Mouse (Mus musculus): ENCODE results near the gene Sgcb.

GRCm38 (mm10) chr5:73650365-73650964 lies 2.9 kb upstream of the Sgcb start:
- TF ChIP-seq POLR2A (IDR thresholded peaks at IDR 0.05; ENCODE audit: control insufficient read depth, low read depth, low read length) (no peak), CTCF (IDR thresholded peaks at IDR 0.05; ENCODE audit: control insufficient read depth, insufficient read depth, insufficient replicate concordance, low read depth, low read length) (no peak)
